Mouse (Mus musculus): ENCODE measurements around the gene Gm20388.
"Not testable (repeated sequence)": the region's sequence is repeated elsewhere in the genome, so short reads cannot be mapped to it uniquely, and the experiment has no call there.

Gene Gm20388

GRCm38 (mm10) chr8:123472991-123473390 is 3562.3 kb downstream of the Gm20388 start:
- not testable (repeated sequence) for DNase-seq (ENCODE audit: extremely low read depth, insufficient read length, low spot score)

- DNase-seq (ENCODE audit: extremely low read depth, insufficient read length, low spot score), result not testable (repeated sequence)
These were observed 3563.9 kb downstream of the Gm20388 start for GRCm38 (mm10) chr8:123474549-123474948.

GRCm38 (mm10) chr8:123476911-123477736 is 3566.5 kb downstream of the Gm20388 start:
- peak; percentile 45 for DNase-seq (ENCODE audit: extremely low read depth, insufficient read length, low spot score)

GRCm38 (mm10) chr8:123477737-123478258 is 3567.2 kb downstream of the Gm20388 start, which contains the start of gene Afg3l1:
TSS of gene Afg3l1 (plus strand) at chr8:123477903.
- peak; percentile 91 for DNase-seq (ENCODE audit: extremely low read depth, insufficient read length, low spot score)

DNA sequence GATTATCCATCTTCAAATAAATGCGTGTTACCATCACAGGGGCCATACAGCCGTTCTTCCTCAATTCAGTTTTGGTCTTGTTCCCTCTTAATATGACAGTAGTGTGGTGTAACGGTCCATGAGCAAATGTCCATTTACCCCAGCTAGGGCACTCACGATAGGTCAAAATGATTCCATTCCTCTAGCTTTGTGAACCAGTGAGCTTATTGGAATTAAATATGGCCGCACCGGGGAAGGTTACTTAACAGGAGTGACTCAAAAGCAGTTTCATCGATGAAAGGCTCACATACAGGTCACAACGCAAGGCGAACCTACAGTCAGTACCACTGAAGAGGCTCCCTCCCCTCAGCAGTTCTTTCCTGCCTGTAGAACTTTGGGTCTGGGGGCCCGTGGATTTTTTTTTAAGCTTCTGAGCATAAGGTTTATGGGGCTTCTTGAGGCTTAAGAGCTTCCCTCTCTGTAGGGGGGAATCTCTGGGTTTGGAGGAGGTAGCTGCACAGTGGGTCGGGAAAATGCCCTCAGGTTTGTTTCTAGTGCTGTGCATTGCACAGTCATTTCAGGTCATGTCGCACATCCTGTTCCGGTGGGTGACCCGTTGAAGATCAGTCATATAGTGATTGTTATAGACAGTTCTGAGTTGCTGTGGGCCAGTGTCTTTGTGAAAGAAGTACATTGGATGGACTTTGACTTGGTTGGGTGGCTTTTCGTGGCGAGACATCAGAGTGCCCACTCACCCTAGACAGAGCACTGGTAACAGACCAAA is 3568.0 kb downstream of the Gm20388 start:
- no peak for DNase-seq (ENCODE audit: extremely low read depth, insufficient read length, low spot score)

GRCm38 (mm10) chr8:123482627-123483026 is 3572.0 kb downstream of the Gm20388 start:
- DNase-seq (ENCODE audit: extremely low read depth, insufficient read length, low spot score), result no peak

DNA sequence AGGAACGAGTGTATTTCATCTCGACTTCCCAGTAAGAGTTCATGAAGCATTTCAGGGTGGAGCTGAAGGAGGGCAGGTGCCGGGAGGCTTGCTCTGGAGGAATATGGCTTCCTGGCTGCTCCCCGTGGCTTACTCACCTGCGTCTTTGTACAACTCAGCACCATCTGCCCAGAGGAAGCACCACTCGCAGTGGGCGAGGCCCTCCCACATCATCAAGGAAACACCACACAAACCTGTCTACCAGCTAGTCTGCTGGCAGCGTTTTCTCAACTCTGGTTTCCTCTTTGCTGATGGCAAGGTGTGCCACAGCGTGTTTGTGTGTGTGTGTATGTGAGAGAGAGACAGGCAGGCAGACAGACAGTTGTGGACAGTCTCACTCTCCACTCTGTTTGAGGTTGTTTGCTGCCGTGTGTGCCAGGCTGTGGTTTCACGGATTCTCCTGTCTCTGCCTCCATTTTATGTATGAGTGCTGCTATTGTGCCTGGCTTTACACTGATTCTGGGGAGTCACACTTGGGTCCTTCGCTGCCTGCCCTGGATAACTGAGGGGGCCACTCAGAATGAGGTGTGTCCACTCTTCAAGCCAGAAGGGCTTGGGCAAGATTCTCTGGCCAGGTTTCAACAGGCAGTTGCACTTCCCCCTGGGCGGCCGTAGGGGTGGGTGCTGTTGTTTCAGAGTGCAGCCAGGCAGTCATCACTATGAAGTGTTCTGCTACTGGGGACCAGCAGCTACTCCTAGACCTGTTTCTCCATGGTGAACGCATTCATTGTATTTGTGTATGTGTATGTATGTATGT is 3580.8 kb downstream of the Gm20388 start:
- DNase-seq (ENCODE audit: extremely low read depth, insufficient read length, low spot score), result no peak

DNA sequence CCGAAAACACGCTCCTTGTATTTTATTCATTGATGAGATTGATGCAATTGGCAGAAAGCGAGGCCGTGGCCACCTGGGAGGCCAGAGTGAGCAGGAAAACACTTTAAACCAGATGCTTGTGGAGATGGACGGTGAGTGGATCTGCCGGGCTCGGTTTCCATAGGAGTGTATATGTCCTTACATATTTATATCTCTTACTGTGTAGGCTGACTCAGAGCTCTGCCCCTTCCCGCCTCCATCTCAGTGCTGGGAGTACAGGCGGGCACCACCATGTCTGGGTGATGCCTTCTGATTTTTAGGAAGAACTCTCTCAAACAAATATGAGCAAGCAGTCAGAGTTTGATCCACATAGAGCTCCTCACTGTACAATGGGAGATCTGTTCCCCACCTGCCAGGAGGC is 3582.3 kb downstream of the Gm20388 start:
- DNase-seq (ENCODE audit: extremely low read depth, insufficient read length, low spot score), result no peak

DNA sequence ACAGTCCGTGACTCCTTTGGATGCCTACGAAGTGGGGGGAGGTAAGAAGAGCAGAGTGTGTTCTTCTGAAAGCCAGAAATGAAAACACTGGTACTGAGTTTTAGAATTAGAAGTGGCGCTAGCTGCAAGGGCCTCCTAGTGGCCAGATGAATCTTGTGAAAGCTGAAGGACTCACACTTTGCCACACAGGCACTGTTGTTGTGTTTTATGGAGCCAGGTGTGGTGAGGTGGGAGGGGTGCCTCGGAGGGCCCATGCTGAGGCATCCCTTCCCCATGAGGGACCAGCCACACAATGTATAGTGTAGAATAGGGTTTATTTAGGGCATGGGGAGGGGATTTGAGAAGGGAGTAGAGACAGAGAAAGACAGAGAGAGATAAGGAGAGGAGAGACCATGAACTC is 3587.1 kb downstream of the Gm20388 start:
- DNase-seq (ENCODE audit: extremely low read depth, insufficient read length, low spot score), result no peak

DNA sequence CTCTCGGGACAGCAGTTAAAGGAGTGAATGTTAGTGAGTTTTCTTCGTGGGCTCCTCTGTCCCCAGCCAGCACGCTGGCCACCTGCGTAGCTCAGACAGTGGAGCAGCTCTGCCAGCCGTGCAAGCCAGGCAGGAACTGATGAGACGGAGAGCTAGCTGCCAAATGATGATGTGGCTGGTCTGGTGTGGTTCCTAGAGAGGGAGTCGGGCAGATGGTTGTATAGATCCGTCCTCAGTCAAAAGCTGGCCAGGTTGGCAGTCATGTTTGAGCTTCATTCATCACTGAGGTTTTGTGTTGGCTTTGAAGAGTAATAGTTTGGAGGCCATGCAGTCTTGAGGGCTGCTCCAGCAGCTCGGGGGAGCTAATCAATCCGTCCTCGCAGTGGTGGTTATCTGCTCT is 3588.3 kb downstream of the Gm20388 start:
- DNase-seq (ENCODE audit: extremely low read depth, insufficient read length, low spot score), result no peak

GRCm38 (mm10) chr8:123499556-123499955 is 3588.9 kb downstream of the Gm20388 start:
- DNase-seq (ENCODE audit: extremely low read depth, insufficient read length, low spot score), result no peak

DNA sequence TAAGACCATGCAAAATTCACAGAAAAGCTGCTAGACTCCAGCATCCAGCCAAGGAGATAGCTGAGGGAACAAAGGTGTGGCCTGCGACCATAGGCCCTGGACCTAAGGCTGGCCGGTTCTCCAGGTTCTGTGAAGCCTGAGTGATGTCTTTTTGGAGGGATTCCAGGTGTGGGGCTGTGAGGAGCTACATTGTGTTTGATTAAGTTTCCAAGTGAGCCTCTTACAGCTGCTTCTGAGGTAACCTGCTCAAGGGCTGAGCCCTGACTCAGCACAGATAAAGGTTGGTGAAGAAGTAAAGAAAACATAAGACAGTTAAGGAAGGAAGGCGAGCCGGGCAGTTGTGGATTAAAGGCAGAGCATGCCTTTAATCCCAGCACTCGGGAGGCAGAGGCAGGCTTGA is 3591.6 kb downstream of the Gm20388 start:
- DNase-seq (ENCODE audit: extremely low read depth, insufficient read length, low spot score), result no peak

GRCm38 (mm10) chr8:123503801-123504467 is 3593.3 kb downstream of the Gm20388 start:
- DNase-seq (ENCODE audit: extremely low read depth, insufficient read length, low spot score), result no peak

DNA sequence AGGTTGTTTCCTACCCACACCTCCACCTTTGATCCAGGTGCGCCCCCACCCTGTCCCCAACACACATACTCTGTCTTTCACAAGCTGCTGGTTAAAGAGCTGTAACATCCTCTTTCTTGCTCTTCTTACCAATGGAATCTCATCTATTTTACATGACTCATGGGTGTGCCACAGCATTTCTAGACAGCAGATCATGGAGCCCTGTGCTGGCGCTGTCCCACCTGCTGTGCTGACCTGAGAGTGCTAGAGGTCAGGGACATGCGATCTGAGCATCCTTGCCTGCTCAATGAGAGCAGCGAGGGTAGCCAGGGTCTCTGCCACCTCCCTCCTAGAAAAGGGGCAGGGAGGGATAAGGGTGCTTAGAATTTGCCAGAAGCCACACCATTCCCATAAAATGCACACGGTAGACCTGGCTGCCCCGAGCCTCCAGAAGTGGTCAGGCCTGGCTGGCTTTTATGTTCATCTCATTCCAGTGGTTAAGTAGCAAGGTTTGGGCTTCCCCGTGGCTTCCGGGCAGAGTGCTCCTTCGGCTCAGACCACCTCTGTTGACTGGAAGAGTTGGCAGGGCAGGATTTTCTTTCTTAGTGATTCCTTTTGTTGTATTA is 3594.1 kb downstream of the Gm20388 start:
- DNase-seq (ENCODE audit: extremely low read depth, insufficient read length, low spot score), result no peak

GRCm38 (mm10) chr8:123505267-123505666 is 3594.6 kb downstream of the Gm20388 start:
- no peak for DNase-seq (ENCODE audit: extremely low read depth, insufficient read length, low spot score)

DNA sequence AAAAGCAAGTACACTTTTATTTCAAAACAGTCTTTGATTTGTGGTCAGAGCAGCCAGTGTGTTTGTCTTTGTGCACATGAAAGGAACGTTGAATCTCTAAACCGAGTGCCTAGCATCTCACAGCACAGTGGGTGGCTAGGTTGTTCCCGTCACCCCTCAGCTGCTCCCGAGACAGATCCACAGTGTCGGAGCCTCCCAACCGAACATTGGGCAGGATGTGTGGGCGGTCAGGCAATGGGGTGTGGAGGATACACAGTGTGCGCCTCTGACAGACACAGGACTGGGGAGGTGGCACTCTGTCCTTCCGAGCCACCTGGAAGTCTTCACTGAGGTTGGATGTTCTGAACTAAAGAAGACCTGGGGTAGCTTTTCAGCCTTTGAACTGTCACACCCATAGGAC is 3595.1 kb downstream of the Gm20388 start:
- no peak for DNase-seq (ENCODE audit: extremely low read depth, insufficient read length, low spot score)

- DNase-seq (ENCODE audit: extremely low read depth, insufficient read length, low spot score), result no peak
These were observed 3596.5 kb downstream of the Gm20388 start for GRCm38 (mm10) chr8:123507153-123507552.

GRCm38 (mm10) chr8:123510819-123511218 is 3600.2 kb downstream of the Gm20388 start:
- no peak for DNase-seq (ENCODE audit: extremely low read depth, insufficient read length, low spot score)

GRCm38 (mm10) chr8:123514136-123514535 is 3603.5 kb downstream of the Gm20388 start:
- DNase-seq (ENCODE audit: extremely low read depth, insufficient read length, low spot score), result no peak

All from 3134 (cell line).